Mouse (Mus musculus): ENCODE data around the gene Gpr156. TPM values are rescaled to one million over a fixed set of nuclear protein-coding genes. Genes with fewer than 3 reads are reported as not detected.

The Gpr156 gene
- total and polyA plus RNA-seq, 3 experiments = 0.05 TPM; not detected in 2

DNA sequence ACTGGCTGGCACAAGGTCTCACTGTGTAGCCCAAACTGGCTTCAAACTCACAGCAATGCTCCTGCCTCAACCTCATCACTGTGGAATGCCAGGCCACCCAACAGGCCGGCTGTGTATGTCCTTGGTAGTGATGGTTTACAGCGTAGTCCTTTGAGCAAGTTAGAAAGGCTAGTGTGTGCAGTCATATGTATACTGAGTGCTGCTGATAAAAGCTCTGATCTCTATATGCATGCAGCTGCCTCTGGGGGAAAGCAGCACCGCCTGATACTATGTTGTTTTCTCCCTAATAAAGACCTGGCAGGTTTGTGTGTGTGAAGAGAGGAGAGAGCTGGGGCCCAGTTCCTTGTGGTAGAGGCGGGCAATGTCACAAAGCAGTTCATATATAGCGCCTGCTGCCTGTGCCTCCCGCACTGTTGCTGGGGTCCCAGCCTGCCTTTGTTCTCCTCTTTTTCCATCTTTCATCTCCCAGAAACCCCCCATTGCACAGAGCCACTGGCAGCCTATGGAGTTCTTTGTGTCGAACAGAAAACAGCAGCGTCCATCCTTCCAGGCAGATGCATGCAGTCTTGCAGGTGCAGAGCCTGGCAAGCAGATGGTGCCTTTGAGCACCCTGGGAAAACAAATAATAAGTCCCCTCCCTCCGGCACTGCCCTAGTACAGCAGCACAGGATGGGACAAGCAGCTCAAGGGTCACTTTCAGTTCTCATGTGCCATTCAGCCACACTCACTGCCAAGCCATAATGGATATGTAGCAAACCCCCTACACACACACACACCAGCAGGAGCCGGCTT, 74.5 kb downstream of the Gpr156 start:
- no peak overlapping the region; the same call in 1 of the 2 replicates for H3K4me3 ChIP-seq (ENCODE audit: low read depth, low read length)
- no peaks in the 10 kb centered on the region for H3K9me3 ChIP-seq (replicated peaks)
- H3K27me3 ChIP-seq (ENCODE audit: insufficient read depth, low read length) = peaks cover 35% of the 10 kb centered on the region
- no peaks in the 10 kb centered on the region for H3K36me3 ChIP-seq (replicated peaks)
- TF ChIP-seq CTCF (IDR thresholded peaks at IDR 0.05; ENCODE audit: low read depth, low read length) = no peak
- no peak for TF ChIP-seq POLR2AphosphoS5 (IDR thresholded peaks at IDR 0.05; ENCODE audit: insufficient replicate concordance, low read depth, low read length)
- no peak for TF ChIP-seq TAL1 (conservative IDR thresholded peaks at IDR 0.05; ENCODE audit: low read depth, low read length)
- DNase-seq (ENCODE audit: low spot score) = no peak
- no peaks in the 10 kb centered on the region for H3K4me1 ChIP-seq (ENCODE audit: insufficient read depth, low read depth, low read length)
- ATAC-seq (ENCODE audit: extremely low read depth, insufficient number of reproducible peaks, low FRiP score, poor library complexity, severe bottlenecking) = no peak

- no peak overlapping the region for H3K4me3 ChIP-seq (ENCODE audit: low read depth, low read length)
- ATAC-seq (ENCODE audit: extremely low read depth, insufficient number of reproducible peaks, low FRiP score, poor library complexity, severe bottlenecking) (no peak), DNase-seq (ENCODE audit: low spot score) (no peak)
- peaks cover 22% of the 10 kb centered on the region for H3K27me3 ChIP-seq (ENCODE audit: insufficient read depth, low read length)
- no peaks in the 10 kb centered on the region for H3K4me1 ChIP-seq (ENCODE audit: insufficient read depth, low read depth, low read length)
- TF ChIP-seq CTCF (IDR thresholded peaks at IDR 0.05; ENCODE audit: low read depth, low read length) = no peak
- no peak for TF ChIP-seq TAL1 (conservative IDR thresholded peaks at IDR 0.05; ENCODE audit: low read depth, low read length)
- TF ChIP-seq GATA1 (IDR thresholded peaks at IDR 0.05; ENCODE audit: borderline replicate concordance, low read length) = no peak
- no peak for TF ChIP-seq POLR2AphosphoS5 (IDR thresholded peaks at IDR 0.05; ENCODE audit: insufficient replicate concordance, low read depth, low read length)
- no peak for TF ChIP-seq GATA2 (IDR thresholded peaks at IDR 0.05; ENCODE audit: borderline replicate concordance, low read depth, low read length)
- H3K9me3 ChIP-seq (replicated peaks) = no peaks in the 10 kb centered on the region
- H3K36me3 ChIP-seq (replicated peaks) = no peaks in the 10 kb centered on the region
These were observed 76.5 kb downstream of the Gpr156 start for GRCm38 (mm10) chr16:37992806-37993205.

DNA sequence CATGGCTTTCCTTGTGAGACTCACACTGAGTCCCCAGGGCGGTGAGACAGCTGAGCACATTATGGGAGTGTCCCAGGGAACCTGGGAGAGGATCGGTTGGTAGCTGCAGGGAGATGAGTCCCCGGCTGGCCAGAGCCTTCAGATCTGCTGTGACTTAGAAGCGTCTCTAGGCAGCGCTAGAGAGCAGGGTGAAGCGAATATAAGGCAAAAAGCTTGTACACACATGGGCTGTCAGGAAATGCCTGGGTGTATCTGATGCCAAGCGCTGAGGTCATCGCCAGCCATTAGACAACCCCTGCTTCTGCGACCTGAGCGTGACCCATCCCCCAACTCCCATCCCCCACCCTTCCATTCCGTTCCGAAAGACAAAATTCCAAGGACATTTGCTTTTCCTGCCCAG, 78.4 kb downstream of the Gpr156 start:
- Histone ChIP-seq H3K9me3 (replicated peaks) (no peaks in the 10 kb centered on the region), H3K36me3 (replicated peaks) (no peaks in the 10 kb centered on the region), H3K27me3 (ENCODE audit: insufficient read depth, low read length) (peaks cover 15% of the 10 kb centered on the region; the same call in 1 of the 2 replicates), H3K4me3 (ENCODE audit: low read depth, low read length) (no peak overlapping the region), H3K4me1 (ENCODE audit: insufficient read depth, low read depth, low read length) (no peaks in the 10 kb centered on the region)
- DNase-seq (ENCODE audit: low spot score) = peak; percentile 9
- peak; percentile 34; the same call in 1 of the 2 replicates for ATAC-seq (ENCODE audit: extremely low read depth, insufficient number of reproducible peaks, low FRiP score, poor library complexity, severe bottlenecking)
- TF ChIP-seq CTCF (IDR thresholded peaks at IDR 0.05; ENCODE audit: low read depth, low read length) = peak; percentile 59; the same call in 1 of the 2 replicates
- TF ChIP-seq POLR2AphosphoS5 (IDR thresholded peaks at IDR 0.05; ENCODE audit: insufficient replicate concordance, low read depth, low read length) = no peak
- TF ChIP-seq GATA2 (IDR thresholded peaks at IDR 0.05; ENCODE audit: borderline replicate concordance, low read depth, low read length) = no peak

GRCm38 (mm10) chr16:37997771-37998170, 81.5 kb downstream of the Gpr156 start:
- DNase-seq (ENCODE audit: low spot score) (no peak), ATAC-seq (ENCODE audit: extremely low read depth, insufficient number of reproducible peaks, low FRiP score, poor library complexity, severe bottlenecking) (no peak)
- peaks cover 12% of the 10 kb centered on the region for H3K27me3 ChIP-seq (ENCODE audit: insufficient read depth, low read length)
- TF ChIP-seq POLR2AphosphoS5 (IDR thresholded peaks at IDR 0.05; ENCODE audit: insufficient replicate concordance, low read depth, low read length) (no peak), TAL1 (conservative IDR thresholded peaks at IDR 0.05; ENCODE audit: low read depth, low read length) (no peak), GATA2 (IDR thresholded peaks at IDR 0.05; ENCODE audit: borderline replicate concordance, low read depth, low read length) (no peak), CTCF (IDR thresholded peaks at IDR 0.05; ENCODE audit: low read depth, low read length) (no peak)
- no peak overlapping the region for H3K4me3 ChIP-seq (ENCODE audit: low read depth, low read length)
- no peaks in the 10 kb centered on the region for H3K36me3 ChIP-seq (replicated peaks)
- no peaks in the 10 kb centered on the region for H3K9me3 ChIP-seq (replicated peaks)
- no peaks in the 10 kb centered on the region for H3K4me1 ChIP-seq (ENCODE audit: insufficient read depth, low read depth, low read length)

DNA sequence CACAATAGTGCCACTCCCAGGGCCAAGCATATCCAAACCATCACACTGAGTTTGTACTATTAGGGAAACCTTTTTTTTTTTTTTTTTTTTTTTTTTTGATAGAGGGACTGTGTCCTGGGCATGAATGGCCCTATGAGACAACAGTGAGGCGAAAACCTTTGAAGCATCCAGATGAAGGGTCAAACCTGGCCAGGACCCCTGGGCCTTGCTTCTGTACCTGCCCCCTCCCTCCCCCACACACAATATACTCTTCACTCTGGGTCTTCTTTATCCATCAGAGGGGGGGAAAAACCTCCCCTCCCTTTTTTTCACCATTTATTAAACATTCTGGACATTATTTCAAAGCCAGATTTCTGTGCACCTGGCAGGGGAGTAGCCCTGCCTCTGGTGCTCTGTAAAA, 83.5 kb downstream of the Gpr156 start:
- no peak for TF ChIP-seq GATA2 (IDR thresholded peaks at IDR 0.05; ENCODE audit: borderline replicate concordance, low read depth, low read length)

GRCm38 (mm10) chr16:38000178-38000577, 83.9 kb downstream of the Gpr156 start:
- no peak overlapping the region for H3K4me3 ChIP-seq (ENCODE audit: low read depth, low read length)
- ATAC-seq (ENCODE audit: extremely low read depth, insufficient number of reproducible peaks, low FRiP score, poor library complexity, severe bottlenecking) = no peak
- H3K9me3 ChIP-seq (replicated peaks) = no peaks in the 10 kb centered on the region
- H3K27me3 ChIP-seq (ENCODE audit: insufficient read depth, low read length) = peaks cover 18% of the 10 kb centered on the region
- no peak for DNase-seq (ENCODE audit: low spot score)
- H3K36me3 ChIP-seq (replicated peaks) = no peaks in the 10 kb centered on the region
- H3K4me1 ChIP-seq (ENCODE audit: insufficient read depth, low read depth, low read length) = no peaks in the 10 kb centered on the region
- TF ChIP-seq TAL1 (conservative IDR thresholded peaks at IDR 0.05; ENCODE audit: low read depth, low read length) (no peak), GATA2 (IDR thresholded peaks at IDR 0.05; ENCODE audit: borderline replicate concordance, low read depth, low read length) (no peak), CTCF (IDR thresholded peaks at IDR 0.05; ENCODE audit: low read depth, low read length) (no peak), POLR2AphosphoS5 (IDR thresholded peaks at IDR 0.05; ENCODE audit: insufficient replicate concordance, low read depth, low read length) (no peak), GATA1 (IDR thresholded peaks at IDR 0.05; ENCODE audit: borderline replicate concordance, low read length) (no peak)

More for the DNA sequence above, 83.5 kb downstream of the Gpr156 start:
- ATAC-seq (ENCODE audit: extremely low read depth, insufficient number of reproducible peaks, low FRiP score, poor library complexity, severe bottlenecking) = no peak
- no peak for DNase-seq (ENCODE audit: low spot score)
- H3K27me3 ChIP-seq (ENCODE audit: insufficient read depth, low read length) = peaks cover 16% of the 10 kb centered on the region
- no peaks in the 10 kb centered on the region for H3K4me1 ChIP-seq (ENCODE audit: insufficient read depth, low read depth, low read length)
- H3K9me3 ChIP-seq (replicated peaks) = no peaks in the 10 kb centered on the region
- no peak overlapping the region for H3K4me3 ChIP-seq (ENCODE audit: low read depth, low read length)
- no peaks in the 10 kb centered on the region for H3K36me3 ChIP-seq (replicated peaks)
